Mouse (Mus musculus) small intestine, adult 2 months (tissue): Measurements from ENCODE around the gene Ddx25.

Experiments
- CTCF ChIP-seq: fragments of 200-500 bp; IDR thresholded peaks from 2 replicates; pipeline ENCODE4 v1.5.1; 2012; ENCODE audit warnings: low read depth, mild to moderate bottlenecking, control low read depth, inconsistent platforms, low read length, moderate library complexity, mixed read lengths; ENCODE audit not compliant: insufficient replicate concordance, insufficient read length; ENCODE audit errors: extremely low read depth
- POLR2A ChIP-seq: fragments of 200-500 bp; IDR thresholded peaks from 2 replicates; pipeline ENCODE4 v1.6.1; 2012; ENCODE audit warnings: low read depth, mild to moderate bottlenecking, control low read depth, inconsistent platforms, low read length, moderate library complexity

DNA sequence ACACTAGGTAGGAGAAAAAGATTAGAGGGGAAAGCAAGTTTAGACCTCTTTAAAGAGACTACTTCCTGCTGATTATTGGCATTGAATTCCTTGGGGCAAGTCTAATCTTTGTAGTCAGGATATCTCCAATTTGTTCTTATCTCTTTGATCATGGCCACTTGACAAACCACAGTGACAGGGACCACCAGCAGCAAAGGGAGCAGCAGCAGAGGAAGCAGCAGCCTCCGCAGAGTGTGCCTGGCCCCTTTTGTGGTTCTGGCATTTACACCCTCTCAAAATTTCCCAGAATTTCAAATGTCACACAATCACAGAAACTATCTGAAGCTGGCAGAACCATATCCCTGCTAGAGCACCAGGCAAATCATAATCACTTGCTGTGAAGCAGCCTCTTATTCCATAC is 29.3 kb upstream of the Ddx25 start:
- TF ChIP-seq CTCF = no peak
- no peak for TF ChIP-seq POLR2A
